Mouse (Mus musculus) right cerebral cortex, adult 18-20 months (tissue): ENCODE measurements around the gene Ppm1d.

ENCODE experiments used
- DNase-seq: peaks from one replicate; pipeline ENCODE4 v3.0.0; 2022; ENCODE audit warnings: mixed read lengths

The Ppm1d gene

DNA sequence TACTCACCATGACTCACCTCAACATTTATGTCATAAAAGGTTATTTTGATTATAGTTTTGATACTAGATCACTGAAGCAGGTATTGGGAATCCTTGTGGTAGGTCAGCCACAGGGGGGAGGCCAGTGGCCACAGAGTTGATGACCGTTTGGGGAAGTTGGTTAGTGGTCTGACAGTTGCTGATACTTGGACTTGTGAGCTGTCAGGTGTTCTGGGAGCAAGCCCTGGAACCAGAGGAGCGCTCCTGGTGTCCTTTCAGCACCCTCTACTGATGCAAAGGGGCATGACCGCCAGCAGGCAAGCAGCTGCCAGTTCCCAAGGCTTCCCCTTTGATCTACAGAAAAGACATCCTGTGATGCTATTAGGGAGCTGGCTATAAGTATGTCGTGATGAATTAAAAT is 23.7 kb downstream of the Ppm1d start:
- DNase-seq: no peak

DNA sequence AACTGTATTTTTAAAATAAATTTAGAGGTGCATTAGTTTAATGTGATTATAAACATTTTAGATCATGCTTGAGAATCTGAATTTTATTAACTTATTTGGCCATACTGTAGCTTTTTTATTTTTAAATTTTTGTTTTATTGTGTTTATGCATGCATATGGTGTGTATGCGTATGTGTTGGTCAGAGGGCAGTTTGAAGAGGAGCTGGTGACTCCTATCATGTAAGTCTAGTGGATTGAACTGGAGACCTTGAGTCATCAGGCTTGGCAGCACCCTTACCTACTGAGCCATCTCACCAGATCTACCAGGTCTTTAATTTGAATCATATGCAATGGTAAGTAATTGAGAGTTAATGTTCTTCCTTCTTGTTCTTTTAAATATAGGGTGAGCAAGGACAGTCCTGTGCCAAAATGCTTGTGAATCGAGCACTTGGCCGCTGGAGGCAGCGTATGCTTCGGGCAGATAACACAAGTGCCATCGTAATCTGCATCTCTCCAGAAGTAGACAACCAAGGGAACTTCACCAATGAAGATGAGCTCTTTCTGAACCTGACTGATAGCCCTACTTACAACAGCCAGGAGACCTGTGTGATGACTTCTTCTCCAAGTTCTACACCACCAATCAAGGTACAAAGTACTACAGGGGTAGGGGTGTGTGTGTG is 28.3 kb downstream of the Ppm1d start:
- DNase-seq: no peak

DNA sequence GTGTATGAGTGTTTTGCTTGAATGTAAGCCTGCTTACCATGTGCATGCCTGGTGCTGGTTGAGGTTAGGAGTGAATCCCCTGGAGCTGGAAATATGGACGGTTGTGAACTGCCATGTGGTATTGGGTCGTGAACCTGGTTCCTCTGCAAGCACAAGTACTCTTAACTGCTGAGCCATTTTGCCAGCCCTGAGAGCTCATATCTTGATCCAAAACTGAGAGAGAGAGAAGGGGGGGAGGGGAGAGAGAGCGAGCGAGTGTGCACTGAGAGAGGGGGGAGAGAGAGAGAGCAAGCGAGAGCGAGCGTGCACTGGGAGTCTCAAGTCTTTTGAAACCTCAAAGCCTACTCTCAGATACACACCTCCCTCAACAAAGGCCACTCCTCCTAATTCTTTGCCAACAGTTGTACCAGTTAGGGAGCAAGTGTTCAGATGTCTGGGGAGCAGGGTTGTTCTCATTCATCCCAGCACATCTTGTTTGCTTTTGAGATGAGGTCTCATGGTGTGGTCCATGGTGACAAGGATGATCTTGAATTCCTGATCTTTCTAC is 29.1 kb downstream of the Ppm1d start:
- no peak for DNase-seq

DNA sequence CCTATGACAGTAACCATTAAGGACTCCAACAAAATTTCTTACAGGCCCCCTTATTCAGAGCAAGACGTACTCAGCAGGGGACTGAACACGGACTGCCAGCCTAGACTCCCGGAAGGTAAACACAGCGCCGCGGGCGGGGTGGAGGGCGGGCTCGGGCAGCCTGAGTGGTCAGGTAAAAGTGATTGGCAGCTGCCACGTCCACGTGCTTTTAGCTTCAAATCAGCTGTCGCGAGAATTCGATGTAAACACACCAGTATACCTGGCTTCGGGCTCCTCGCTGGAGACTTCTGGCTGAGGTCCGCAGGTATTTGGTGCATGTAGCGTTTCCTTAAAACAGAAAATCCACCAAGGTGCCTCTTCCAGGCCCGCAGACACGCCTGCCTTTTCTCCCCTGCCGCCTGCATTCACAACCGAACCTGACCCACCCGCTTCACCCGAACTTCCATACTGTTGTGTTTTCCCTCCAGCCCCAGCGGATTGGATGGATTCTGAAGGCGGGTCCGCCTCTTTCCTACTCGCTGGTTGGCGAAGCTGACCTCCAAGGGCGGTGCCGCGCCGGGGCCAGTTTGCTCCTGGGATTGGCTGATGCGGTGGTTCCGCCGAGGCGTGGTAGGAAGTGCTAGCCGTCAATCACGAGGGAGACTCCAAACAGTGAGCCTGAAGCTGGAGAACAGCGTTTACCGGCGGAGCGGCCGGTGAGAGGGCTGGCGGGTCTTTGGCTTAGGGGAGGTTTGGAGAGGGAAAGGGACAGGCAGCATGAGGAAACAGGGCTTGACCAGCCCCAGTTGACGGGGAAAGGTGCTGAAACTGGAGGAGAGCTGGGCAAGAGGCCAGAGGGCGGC is 41.7 kb downstream of the Ppm1d start, which contains the start of gene Bcas3:
Gene Bcas3, plus strand, starts transcription at position 629 of the 842 bp plus-strand sequence.
- DNase-seq: peak; percentile 100

DNA sequence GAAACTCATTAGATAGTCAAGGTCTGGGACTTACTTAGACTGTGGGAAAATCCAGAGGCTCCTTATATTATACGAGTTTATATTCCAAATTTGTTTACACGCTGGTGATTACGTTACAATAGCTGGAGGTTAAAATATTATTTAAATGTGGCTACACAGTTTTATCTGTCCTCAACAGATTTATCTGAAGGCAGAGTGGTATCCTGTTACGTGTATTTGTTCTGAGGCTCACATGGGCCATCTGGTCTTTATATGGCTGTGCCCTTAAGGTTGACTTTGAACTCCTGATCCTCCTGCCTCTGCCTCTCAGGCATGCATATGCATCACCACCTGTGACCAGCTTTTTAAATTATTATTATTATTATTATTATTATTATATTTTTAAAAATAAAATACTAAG is 42.8 kb downstream of the Ppm1d start:
- no peak for DNase-seq

DNA sequence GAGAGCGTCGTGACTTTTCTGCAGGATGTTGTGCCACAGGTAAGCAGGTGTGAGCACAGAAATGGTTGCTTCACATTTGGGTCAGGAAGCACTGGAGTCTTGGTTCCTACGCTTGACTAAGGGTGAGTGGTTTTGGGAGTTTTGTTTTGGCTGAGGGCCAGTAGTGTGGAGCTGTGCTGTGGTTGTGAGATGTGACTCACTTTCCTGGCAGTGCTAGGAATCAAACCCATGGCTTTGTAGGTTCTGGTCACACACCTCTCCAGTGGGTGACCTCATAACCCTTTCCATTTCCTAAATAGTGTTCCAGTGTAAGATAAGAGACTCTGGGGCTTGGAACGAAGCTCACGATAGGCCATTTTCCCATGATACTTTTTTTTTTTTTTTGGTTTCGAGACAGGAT is 48.6 kb downstream of the Ppm1d start:
- no peak for DNase-seq

DNA sequence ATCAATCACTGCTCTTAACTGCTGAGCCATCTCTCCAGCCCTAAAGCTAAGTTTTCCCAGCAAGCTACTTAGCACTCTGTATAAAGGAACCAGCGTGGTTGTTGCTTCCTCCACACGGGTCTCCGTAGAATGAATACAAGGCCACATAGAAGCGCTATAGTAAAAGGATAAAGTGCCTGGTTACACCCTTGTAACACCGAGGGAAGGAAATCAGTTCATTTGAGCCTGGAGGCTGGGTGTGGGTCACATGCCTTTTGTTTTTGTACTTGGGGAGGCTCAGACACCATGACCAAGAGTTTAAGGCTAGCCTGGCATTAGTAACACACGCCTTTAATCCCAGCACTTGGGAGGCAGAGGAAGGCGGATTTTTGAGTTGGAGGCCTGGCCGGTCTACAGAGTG is 50.6 kb downstream of the Ppm1d start:
- no peak for DNase-seq

DNA sequence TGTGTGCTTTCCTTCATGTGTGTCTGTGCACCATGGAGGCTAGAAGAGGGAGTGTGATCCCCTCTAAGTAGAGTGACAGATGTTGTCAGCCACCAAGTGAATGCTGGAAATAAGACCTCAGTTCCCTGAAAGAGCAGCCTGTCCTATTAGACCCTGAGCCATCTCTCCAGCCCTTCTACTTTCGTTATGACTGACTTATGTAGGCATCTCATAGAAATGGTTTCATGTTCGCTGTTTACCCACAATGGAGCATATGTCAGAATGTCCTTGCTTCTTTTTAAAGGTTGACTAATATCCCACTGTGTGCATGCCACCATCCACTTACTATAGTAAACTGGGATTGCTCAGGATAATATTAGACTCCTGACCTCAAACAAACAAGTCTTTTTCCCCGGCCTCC is 55.1 kb downstream of the Ppm1d start:
- DNase-seq: no peak

DNA sequence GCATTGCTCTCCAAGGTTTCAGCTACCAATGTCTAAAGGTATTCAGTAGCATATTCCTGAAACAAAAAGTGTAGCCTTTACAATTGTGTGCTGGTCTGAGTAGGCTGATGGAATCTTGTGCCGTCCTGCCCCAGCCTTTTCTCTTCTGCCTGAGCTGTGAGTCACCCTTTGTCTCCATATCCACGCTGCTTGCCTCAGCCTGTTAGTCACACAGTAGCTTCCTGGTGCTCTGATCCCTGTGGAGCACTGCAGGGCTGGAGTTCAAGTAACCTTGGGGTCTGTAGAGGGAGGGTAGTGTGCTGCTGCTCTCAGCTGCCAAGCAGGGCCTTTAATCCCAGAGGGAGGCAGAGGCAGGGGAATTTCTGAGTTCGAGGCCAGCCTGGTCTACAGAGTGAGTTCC is 56.8 kb downstream of the Ppm1d start:
- peak; percentile 14 for DNase-seq

DNA sequence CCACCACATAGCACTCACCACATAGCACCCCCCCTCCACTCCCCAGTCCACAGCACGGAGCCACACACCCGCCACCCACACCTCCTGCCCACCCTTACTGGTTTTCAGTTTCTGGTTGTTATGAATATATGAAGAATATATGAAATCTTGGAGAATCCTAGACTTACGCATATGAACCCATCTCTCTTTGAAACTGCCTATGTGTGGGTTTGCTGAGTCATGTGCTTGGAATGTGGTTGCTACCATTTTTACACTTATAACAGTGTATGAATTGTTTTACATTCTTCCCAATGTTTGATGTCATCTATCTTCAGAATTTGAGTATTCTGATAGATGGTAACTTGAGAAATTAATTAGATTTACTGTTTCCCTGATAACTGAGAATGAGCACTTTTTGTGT is 68.0 kb downstream of the Ppm1d start:
- no peak for DNase-seq

DNA sequence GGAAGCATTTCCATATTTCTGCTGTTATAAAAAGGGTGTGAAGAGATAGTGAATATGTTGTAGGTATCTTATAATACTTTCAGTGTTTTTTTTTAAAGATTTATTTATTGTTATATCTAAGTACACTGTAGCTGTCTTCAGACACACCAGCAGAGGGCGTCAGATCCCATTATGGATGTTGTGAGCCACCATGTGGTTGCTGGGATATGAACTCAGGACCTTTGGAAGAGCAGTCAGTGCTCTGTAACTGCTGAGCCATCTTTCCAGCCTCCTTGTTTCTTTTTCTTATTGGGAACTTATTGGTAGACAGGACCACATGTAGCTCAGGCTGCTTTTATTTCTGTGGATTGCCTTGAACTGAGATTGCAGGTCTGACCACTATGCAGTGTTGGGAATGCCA is 69.0 kb downstream of the Ppm1d start:
- DNase-seq: no peak

DNA sequence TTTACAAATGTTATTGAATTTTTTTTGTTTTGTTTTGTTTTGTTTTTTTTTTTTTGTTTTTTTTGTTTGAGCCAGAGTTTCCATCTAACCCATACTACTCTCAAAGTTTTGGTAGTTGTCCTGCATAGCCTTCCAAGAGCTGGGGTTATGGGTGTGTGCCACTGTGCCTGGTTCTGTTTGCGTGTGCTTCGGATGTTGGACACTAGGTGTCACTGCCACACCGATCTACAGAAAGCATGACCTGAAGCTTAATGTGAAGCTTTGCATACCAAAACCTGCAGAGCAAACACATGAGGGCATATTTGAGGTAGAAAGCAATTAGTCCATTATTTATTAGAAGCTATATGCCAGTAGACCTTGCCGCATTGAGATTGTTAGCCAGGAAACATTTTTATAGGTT is 71.0 kb downstream of the Ppm1d start:
- DNase-seq: peak; percentile 57

DNA sequence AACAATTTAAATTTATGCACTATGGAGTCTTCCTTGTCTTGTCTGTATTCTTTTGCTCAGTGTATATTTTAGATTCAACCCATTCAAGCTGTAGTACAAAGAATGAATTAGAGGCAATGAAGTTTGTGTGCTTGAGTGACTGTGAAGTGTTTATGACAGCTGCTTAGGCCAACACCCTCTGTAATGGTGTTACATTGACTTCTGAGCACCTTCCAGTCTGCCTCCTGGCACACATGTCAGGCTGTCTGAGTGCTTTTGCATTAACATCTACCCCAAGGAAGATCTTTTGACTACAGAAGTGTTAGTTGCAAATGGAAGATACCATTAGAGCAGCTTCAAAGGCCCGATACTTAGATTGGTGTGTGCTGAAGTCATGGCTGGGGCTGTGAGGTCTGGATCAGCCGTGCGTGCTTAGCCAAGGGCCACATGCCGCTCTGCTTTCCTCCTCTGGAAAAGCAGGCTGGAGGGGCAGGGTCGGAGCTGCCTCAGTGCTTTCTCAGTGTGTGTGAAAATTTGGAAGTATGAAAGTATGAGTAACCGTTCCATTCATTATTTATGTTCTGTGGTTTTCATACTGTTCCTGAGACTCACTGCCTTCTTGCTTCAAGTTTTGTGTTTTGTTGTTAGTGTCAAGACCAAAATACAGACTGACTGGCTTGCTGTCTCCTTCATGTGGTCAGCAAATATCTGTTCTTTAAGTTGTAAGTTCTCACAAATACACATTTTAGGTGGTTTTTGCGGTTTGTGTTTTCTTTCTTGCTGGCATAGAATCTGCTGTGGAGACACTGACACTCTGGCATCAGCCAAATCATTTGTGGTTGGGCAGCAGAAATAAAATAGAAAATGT is 73.2 kb downstream of the Ppm1d start:
- DNase-seq: no peak

DNA sequence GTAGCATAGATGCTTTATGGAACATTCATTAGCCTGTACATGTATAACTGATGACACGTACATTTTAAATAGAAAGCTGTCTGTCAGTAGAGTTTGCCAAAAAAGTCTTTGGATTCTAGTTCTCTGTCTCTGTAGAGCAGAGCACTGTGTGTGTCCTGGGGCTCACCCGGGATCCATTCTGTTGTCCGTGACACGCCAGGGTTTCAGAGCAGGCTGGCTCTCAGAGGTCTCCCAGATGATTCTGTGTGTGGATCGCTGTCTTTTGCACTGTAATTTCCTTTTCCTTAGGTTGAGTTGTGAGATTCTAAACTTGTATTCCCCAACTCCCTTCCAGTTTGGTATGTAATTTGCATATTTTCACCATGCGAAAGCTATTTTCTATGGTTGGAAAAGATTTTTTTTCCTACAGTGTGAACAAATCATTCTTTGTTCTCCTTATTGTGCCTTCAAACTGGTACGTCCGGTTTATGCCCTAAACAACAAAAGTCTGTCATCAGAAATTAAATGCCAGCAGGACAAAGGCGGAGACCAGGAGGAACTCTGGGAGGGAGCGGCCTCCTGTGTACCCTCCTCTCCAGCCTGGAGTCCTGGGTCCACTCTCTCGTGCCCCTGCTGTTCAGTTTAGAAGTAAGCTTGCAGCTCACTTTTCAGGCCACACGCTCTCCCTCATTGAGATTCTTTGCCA is 81.3 kb downstream of the Ppm1d start:
- peak; percentile 21 for DNase-seq

DNA sequence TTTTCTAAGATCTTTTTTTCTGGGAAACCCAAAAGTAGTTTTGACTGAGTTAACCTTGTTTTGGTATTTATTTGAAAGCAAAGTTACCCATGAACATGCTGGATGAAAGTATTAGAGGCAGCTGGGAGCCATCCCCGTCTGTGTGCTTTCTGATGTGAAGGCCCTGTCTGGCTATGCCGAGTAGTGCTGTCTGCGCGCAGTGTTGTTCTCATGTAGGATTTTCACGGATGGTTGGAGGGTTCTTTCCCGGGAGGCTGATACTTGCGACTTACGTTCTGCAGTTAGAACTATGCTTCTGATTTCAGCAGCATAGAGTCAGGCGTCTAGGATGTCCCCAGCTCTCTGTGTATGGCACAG is 81.8 kb downstream of the Ppm1d start:
- no peak for DNase-seq

DNA sequence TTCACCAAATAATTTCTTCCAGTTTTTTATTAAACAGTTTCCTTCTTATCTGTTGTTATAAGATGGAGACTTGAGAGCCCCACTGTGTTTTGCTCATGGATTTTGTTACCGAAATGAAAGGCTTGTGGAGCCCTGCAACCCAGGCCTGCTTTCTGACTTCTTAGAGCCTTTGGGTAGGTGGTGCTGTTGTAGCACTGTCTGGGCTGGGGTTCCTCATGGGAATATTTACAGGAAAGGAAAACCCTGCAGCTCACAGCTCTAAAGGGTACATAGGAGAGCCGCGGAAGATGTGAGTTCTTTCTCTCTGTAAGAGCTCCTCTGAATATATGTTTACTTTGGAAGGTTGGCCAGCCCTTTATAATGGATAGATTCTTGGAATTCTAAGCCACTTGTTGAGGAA is 82.9 kb downstream of the Ppm1d start:
- no peak for DNase-seq

DNA sequence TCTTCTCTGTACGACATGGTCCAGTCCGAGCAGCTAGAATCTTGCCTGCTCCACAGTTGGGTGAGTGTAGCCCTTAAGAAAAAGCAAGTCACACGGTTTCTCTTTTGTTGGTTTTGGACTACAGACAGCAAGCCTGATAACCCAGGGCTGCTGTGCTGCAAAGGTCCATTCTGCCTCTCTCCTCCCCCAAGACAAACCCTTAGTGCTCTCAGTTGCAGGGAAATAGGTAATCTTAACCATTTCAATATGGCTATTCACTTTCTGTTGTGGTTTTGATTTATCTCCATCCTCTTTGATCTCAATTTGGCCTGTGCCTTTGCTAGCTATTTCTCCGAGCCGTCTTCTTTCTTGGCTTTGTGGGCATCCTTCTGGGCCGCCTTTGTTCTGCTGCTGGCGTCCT is 84.3 kb downstream of the Ppm1d start:
- no peak for DNase-seq
